Mouse (Mus musculus) MEL (cell line): Measurements from ENCODE around the gene Mmd. TPM values are rescaled to one million over a fixed set of nuclear protein-coding genes. Genes with fewer than 3 reads are reported as not detected.
A peak's percentile ranks its signal among the peaks of the same experiment; 100 is the strongest.

Experiments
- DNase-seq: peaks from one replicate; pipeline ENCODE4 v3.0.0; 2011; ENCODE audit warnings: low read depth, low spot score
- H3K27ac ChIP-seq: 2 replicates; pipeline ENCODE4 v1.5.1; 2012; ENCODE audit warnings: low read depth, mild to moderate bottlenecking, control low read depth, low read length, moderate library complexity; ENCODE audit not compliant: control insufficient read depth
- H3K27me3 ChIP-seq, 2 experiments: fragments of 150-350 bp in 1 of 2; sonication (generic) in 1 of 2; 2 replicates each; pipeline ENCODE4 v1.6.1; 2012; ENCODE audit warnings: low read length in 2 of 2, mild to moderate bottlenecking in 2 of 2, improper control_type of control experiment in 1 of 2, moderate library complexity in 1 of 2; ENCODE audit not compliant: insufficient read depth in 2 of 2, control insufficient read depth in 1 of 2
- H3K36me3 ChIP-seq, 2 experiments: 2 replicates each; pipeline ENCODE4 v1.6.1; 2012 to 2014; ENCODE audit warnings: low read length in 2 of 2, improper control_type of control experiment in 1 of 2, inconsistent platforms in 1 of 2, mild to moderate bottlenecking in 1 of 2; ENCODE audit not compliant: insufficient read depth in 2 of 2, control insufficient read depth in 1 of 2
- H3K4me1 ChIP-seq, 2 experiments: fragments of 150-350 bp in 1 of 2; sonication (generic) in 1 of 2; 2 replicates each; pipeline ENCODE4 v1.6.1; 2012; ENCODE audit warnings: low read length in 2 of 2, improper control_type of control experiment in 1 of 2, mild to moderate bottlenecking in 1 of 2; ENCODE audit not compliant: insufficient read depth in 2 of 2, control insufficient read depth in 1 of 2
- H3K4me3 ChIP-seq, 2 experiments: fragments of 150-350 bp in 1 of 2; sonication (generic) in 1 of 2; 2 replicates each; pipeline ENCODE4 v1.5.1; 2012; ENCODE audit warnings: low read depth in 2 of 2, low read length in 2 of 2, mild to moderate bottlenecking in 2 of 2, moderate library complexity in 2 of 2, control low read depth in 1 of 2, improper control_type of control experiment in 1 of 2; ENCODE audit not compliant: control insufficient read depth in 1 of 2, insufficient read depth in 1 of 2
- H3K79me2 ChIP-seq: 2 replicates; pipeline ENCODE4 v1.6.1; 2012; ENCODE audit warnings: mild to moderate bottlenecking, low read length, moderate library complexity; ENCODE audit not compliant: control insufficient read depth, poor library complexity, insufficient read depth
- H3K9ac ChIP-seq: 2 replicates; pipeline ENCODE4 v1.6.1; 2012; ENCODE audit warnings: low read depth, mild to moderate bottlenecking, control low read depth, low read length, moderate library complexity; ENCODE audit not compliant: control insufficient read depth, poor library complexity, severe bottlenecking
- H3K9me3 ChIP-seq: fragments of 150-350 bp; sonication (generic); replicated peaks from 2 replicates; pipeline ENCODE4 v1.6.1; 2012; ENCODE audit warnings: mild to moderate bottlenecking, low read length, improper control_type of control experiment, moderate library complexity; ENCODE audit not compliant: insufficient read depth
- CHD1 ChIP-seq: IDR thresholded peaks from 2 replicates; pipeline ENCODE4 v1.6.1; 2012; ENCODE audit warnings: low read depth, mild to moderate bottlenecking, inconsistent platforms, low read length, improper control_type of control experiment
- CTCF ChIP-seq, 3 experiments: IDR thresholded peaks in 2 of 3; conservative IDR thresholded peaks in 1 of 3; 2 replicates each; pipeline ENCODE4 v1.5.1; 2011 to 2012; ENCODE audit warnings: low read length in 3 of 3, low read depth in 2 of 3, mild to moderate bottlenecking in 2 of 3, improper control_type of control experiment in 1 of 3, inconsistent platforms in 1 of 3, mixed read lengths in 1 of 3, moderate library complexity in 1 of 3; ENCODE audit not compliant: control insufficient read depth in 1 of 3, insufficient read depth in 1 of 3, poor library complexity in 1 of 3, severe bottlenecking in 1 of 3
- E2F4 ChIP-seq: IDR thresholded peaks from 2 replicates; pipeline ENCODE4 v1.6.1; 2011; ENCODE audit warnings: low read depth, low read length, improper control_type of control experiment, borderline replicate concordance
- EP300 ChIP-seq, 2 experiments: IDR thresholded peaks; 2 replicates each; pipeline ENCODE4 v1.6.1; 2011; ENCODE audit warnings: improper control_type of control experiment in 2 of 2, low read length in 2 of 2, low read depth in 1 of 2, mild to moderate bottlenecking in 1 of 2
- HCFC1 ChIP-seq: IDR thresholded peaks from 2 replicates; pipeline ENCODE4 v1.6.1; 2012; ENCODE audit warnings: low read depth, mild to moderate bottlenecking, inconsistent platforms, low read length, improper control_type of control experiment, moderate library complexity
- JUND ChIP-seq: IDR thresholded peaks from 2 replicates; pipeline ENCODE4 v1.6.1; 2011; ENCODE audit warnings: low read depth, mild to moderate bottlenecking, improper control_type of control experiment, low read length
- KAT2A ChIP-seq: conservative IDR thresholded peaks from 2 replicates; pipeline ENCODE4 v1.6.1; 2012; ENCODE audit warnings: low read depth, low read length, improper control_type of control experiment, inconsistent platforms
- MAX ChIP-seq: IDR thresholded peaks from 2 replicates; pipeline ENCODE4 v1.6.1; 2011; ENCODE audit warnings: low read length, improper control_type of control experiment
- MAZ ChIP-seq: IDR thresholded peaks from 2 replicates; pipeline ENCODE4 v1.6.1; 2012; ENCODE audit warnings: low read depth, mild to moderate bottlenecking, inconsistent platforms, low read length, improper control_type of control experiment
- MEF2A ChIP-seq: IDR thresholded peaks from 2 replicates; pipeline ENCODE4 v1.6.1; 2014; ENCODE audit warnings: low read depth, mild to moderate bottlenecking, inconsistent platforms, low read length, improper control_type of control experiment; ENCODE audit not compliant: poor library complexity, insufficient replicate concordance, severe bottlenecking; ENCODE audit errors: extremely low read depth
- MXI1 ChIP-seq: IDR thresholded peaks from 2 replicates; pipeline ENCODE4 v1.6.1; 2011; ENCODE audit warnings: mild to moderate bottlenecking, low read depth, low read length, improper control_type of control experiment
- MYB ChIP-seq: IDR thresholded peaks from 2 replicates; pipeline ENCODE4 v1.6.1; 2011; ENCODE audit warnings: mild to moderate bottlenecking, low read depth, low read length, improper control_type of control experiment
- MYC ChIP-seq: IDR thresholded peaks from 2 replicates; pipeline ENCODE4 v1.6.1; 2011; ENCODE audit warnings: low read depth, mild to moderate bottlenecking, low read length, improper control_type of control experiment, moderate library complexity
- NELFE ChIP-seq: IDR thresholded peaks from 2 replicates; pipeline ENCODE4 v1.6.1; 2011; ENCODE audit warnings: low read depth, low read length, improper control_type of control experiment
- NRF1 ChIP-seq: IDR thresholded peaks from 2 replicates; pipeline ENCODE4 v1.6.1; 2014; ENCODE audit warnings: low read depth, mild to moderate bottlenecking, inconsistent platforms, low read length, improper control_type of control experiment, moderate library complexity; ENCODE audit not compliant: poor library complexity, insufficient read depth, severe bottlenecking
- POLR2AphosphoS2 ChIP-seq: IDR thresholded peaks from 2 replicates; pipeline ENCODE4 v1.6.1; 2011; ENCODE audit warnings: low read length, improper control_type of control experiment
- POLR2AphosphoS5 ChIP-seq: IDR thresholded peaks from 2 replicates; pipeline ENCODE4 v1.6.1; 2012; ENCODE audit warnings: low read depth, borderline replicate concordance, mild to moderate bottlenecking, inconsistent platforms, low read length, moderate library complexity, mixed read lengths
- SIN3A ChIP-seq: IDR thresholded peaks from 2 replicates; pipeline ENCODE4 v1.6.1; 2012; ENCODE audit warnings: low read length, improper control_type of control experiment, inconsistent platforms
- SMC3 ChIP-seq: IDR thresholded peaks from 2 replicates; pipeline ENCODE4 v1.6.1; 2011; ENCODE audit warnings: low read depth, low read length, improper control_type of control experiment
- TAL1 ChIP-seq: IDR thresholded peaks from 2 replicates; pipeline ENCODE4 v1.6.1; 2012; ENCODE audit warnings: mild to moderate bottlenecking, inconsistent platforms, low read length, moderate library complexity, mixed read lengths
- TBP ChIP-seq: IDR thresholded peaks from 2 replicates; pipeline ENCODE4 v1.8.0; 2011; ENCODE audit warnings: low read depth, low read length, improper control_type of control experiment
- TCF12 ChIP-seq: IDR thresholded peaks from 2 replicates; pipeline ENCODE4 v1.6.1; 2014; ENCODE audit warnings: low read depth, mild to moderate bottlenecking, inconsistent platforms, low read length, improper control_type of control experiment, moderate library complexity
- UBTF ChIP-seq: IDR thresholded peaks from 2 replicates; pipeline ENCODE4 v1.6.1; 2012; ENCODE audit warnings: low read depth, mild to moderate bottlenecking, inconsistent platforms, low read length, improper control_type of control experiment, moderate library complexity, borderline replicate concordance; ENCODE audit not compliant: insufficient read depth
- USF1 ChIP-seq: IDR thresholded peaks from 2 replicates; pipeline ENCODE4 v1.6.1; 2014; ENCODE audit warnings: low read depth, mild to moderate bottlenecking, inconsistent platforms, low read length, improper control_type of control experiment, moderate library complexity
- USF2 ChIP-seq, 2 experiments: IDR thresholded peaks; 2 replicates each; pipeline ENCODE4 v1.6.1; 2011 to 2012; ENCODE audit warnings: improper control_type of control experiment in 2 of 2, low read length in 2 of 2, borderline replicate concordance in 1 of 2, inconsistent platforms in 1 of 2, low read depth in 1 of 2, mild to moderate bottlenecking in 1 of 2; ENCODE audit not compliant: insufficient read depth in 1 of 2
- ZC3H11A ChIP-seq: IDR thresholded peaks from 2 replicates; pipeline ENCODE4 v1.6.1; 2012; ENCODE audit warnings: low read depth, mild to moderate bottlenecking, inconsistent platforms, low read length, improper control_type of control experiment
- ZKSCAN1 ChIP-seq: IDR thresholded peaks from 2 replicates; pipeline ENCODE4 v1.6.1; 2012; ENCODE audit warnings: low read depth, mild to moderate bottlenecking, inconsistent platforms, low read length, improper control_type of control experiment, moderate library complexity
- ZMIZ1 ChIP-seq: IDR thresholded peaks from 2 replicates; pipeline ENCODE4 v1.6.1; 2012; ENCODE audit warnings: low read depth, mild to moderate bottlenecking, inconsistent platforms, low read length, improper control_type of control experiment, moderate library complexity
- ZNF384 ChIP-seq: IDR thresholded peaks from 2 replicates; pipeline ENCODE4 v1.6.1; 2012; ENCODE audit warnings: low read depth, mild to moderate bottlenecking, inconsistent platforms, low read length, improper control_type of control experiment
- polyA plus RNA-seq, 2 experiments: library from polyadenylated mRNA; stranded (reverse) in 1 of 2; unstranded in 1 of 2; fragments of >175 nt in 1 of 2; fragments of >200 nt in 1 of 2; gene quantifications; 2 replicates each; pipeline versions ENCODE4 v1.2.1 to v1.2.4; 2012; ENCODE audit warnings: low replicate concordance in 2 of 2, low read depth in 1 of 2; ENCODE audit not compliant: insufficient read length in 2 of 2, insufficient read depth in 1 of 2, missing spikeins in 1 of 2
- total RNA-seq: library from RNA; depleted of rRNA; stranded (reverse); fragments of 300-350 nt; gene quantifications from 2 replicates; pipeline ENCODE4 v1.2.3, GENCODE M21; 2012

Mmd gene
- total and polyA plus RNA-seq, 3 experiments, result 7.4 to 15.5 TPM; not detected in 1

DNA sequence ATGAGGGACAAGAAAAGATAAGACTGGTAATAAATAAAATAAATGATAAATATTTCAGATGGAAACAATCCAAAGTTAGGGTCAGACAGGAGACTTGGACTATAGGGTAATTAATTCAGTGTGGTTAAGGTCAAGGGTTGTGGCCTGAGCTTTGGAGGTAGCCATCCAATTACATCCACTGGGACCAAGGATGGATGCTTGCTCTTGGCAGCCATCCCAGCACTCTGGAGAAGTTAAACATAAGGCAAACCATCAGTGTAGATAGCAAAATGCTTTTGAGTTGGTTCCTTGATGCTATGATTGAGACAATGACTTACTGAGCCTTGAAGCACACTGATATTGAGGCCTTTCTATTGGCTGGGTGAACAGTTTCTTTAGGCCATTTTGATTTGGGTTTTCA lies 43.5 kb downstream of the Mmd start:
- TF ChIP-seq USF1, result no peak
- no peak for TF ChIP-seq TAL1
- no peak for TF ChIP-seq HCFC1
- TF ChIP-seq ZKSCAN1, result no peak
- TF ChIP-seq TBP, result no peak
- TF ChIP-seq EP300 (IDR thresholded peaks at IDR 0.05; ENCODE audit: low read depth in 1 of 2, low read length in 2 of 2), result no peak
- no peak for TF ChIP-seq MYC
- TF ChIP-seq MXI1, result no peak
- TF ChIP-seq E2F4, result no peak
- TF ChIP-seq MAX, result no peak
- no peak for TF ChIP-seq NRF1
- TF ChIP-seq SIN3A, result no peak
- TF ChIP-seq POLR2AphosphoS5, result no peak
- no peak for TF ChIP-seq POLR2AphosphoS2
- TF ChIP-seq CTCF (IDR thresholded peaks at IDR 0.05 in 2 of 3, conservative IDR thresholded peaks at IDR 0.05 in 1 of 3; ENCODE audit: control insufficient read depth in 1 of 3, insufficient read depth in 1 of 3, low read depth in 2 of 3, low read length in 3 of 3, poor library complexity in 1 of 3, severe bottlenecking in 1 of 3), result no peak
- no peak for TF ChIP-seq UBTF
- no peak for TF ChIP-seq CHD1
- TF ChIP-seq SMC3, result no peak
- TF ChIP-seq, all 39 proteins: peak for 0
- Histone ChIP-seq H3K4me3 (no peak overlapping the region), H3K79me2 (no peaks in the 10 kb centered on the region), H3K9me3 (no peaks in the 10 kb centered on the region), H3K27me3 (no peaks in the 10 kb centered on the region), H3K36me3 (peaks cover 0 to 8% of the 10 kb centered on the region in 2 experiments; a peak in 2 of 4 replicates), H3K9ac (no peak overlapping the region), H3K27ac (no peak overlapping the region), H3K4me1 (peaks cover 2 to 12% of the 10 kb centered on the region in 2 experiments; a peak in 3 of 4 replicates)
- no peak for DNase-seq

DNA sequence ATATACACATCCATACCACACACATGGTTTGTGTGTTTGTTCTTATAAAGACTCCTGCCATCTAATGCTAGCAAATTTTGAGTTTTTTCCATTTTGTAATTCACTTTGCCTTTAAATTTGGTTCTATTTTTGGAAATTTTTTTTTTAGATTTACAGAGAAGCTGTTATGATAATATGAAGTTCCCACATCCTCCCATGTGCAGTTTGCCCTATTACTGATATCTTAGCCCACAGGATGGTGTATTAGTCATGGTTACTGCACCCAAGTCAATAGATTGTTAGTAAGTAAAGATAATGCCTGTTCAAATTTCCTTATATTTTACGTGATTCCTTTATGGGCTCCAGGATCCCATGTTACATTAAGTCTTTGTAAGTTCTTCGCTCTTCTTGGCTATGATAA lies 45.4 kb downstream of the Mmd start:
- no peaks in the 10 kb centered on the region for H3K27me3 ChIP-seq
- H3K9me3 ChIP-seq, result no peaks in the 10 kb centered on the region
- H3K27ac ChIP-seq, result no peak overlapping the region
- peaks cover 0 to 6% of the 10 kb centered on the region in 2 experiments; a peak in 2 of 4 replicates for H3K36me3 ChIP-seq
- DNase-seq, result peak; percentile 67
- no peaks in the 10 kb centered on the region for H3K79me2 ChIP-seq
- no peak overlapping the region for H3K9ac ChIP-seq
- peaks cover 2 to 8% of the 10 kb centered on the region in 2 experiments; a peak in 3 of 4 replicates for H3K4me1 ChIP-seq
- H3K4me3 ChIP-seq, result no peak overlapping the region
- TF ChIP-seq MYB, result peak; percentile 50; the same call in 1 of the 2 replicates
- no peak for TF ChIP-seq NRF1
- TF ChIP-seq MAX, result no peak
- TF ChIP-seq UBTF, result no peak
- no peak for TF ChIP-seq E2F4
- peak; percentile 87 for TF ChIP-seq TCF12
- no peak for TF ChIP-seq JUND
- TF ChIP-seq ZC3H11A, result no peak
- no peak for TF ChIP-seq MAZ
- TF ChIP-seq SMC3, result no peak
- TF ChIP-seq MYC, result peak; percentile 61; the same call in 1 of the 2 replicates
- no peak for TF ChIP-seq NELFE
- no peak for TF ChIP-seq USF2 (IDR thresholded peaks at IDR 0.05; ENCODE audit: borderline replicate concordance in 1 of 2, insufficient read depth in 1 of 2, low read depth in 1 of 2, low read length in 2 of 2)
- peak; percentile 89 to 90 for TF ChIP-seq EP300 (IDR thresholded peaks at IDR 0.05; ENCODE audit: low read depth in 1 of 2, low read length in 2 of 2)
- TF ChIP-seq ZMIZ1, result no peak
- TF ChIP-seq KAT2A, result no peak
- no peak for TF ChIP-seq TBP
- no peak for TF ChIP-seq CTCF (IDR thresholded peaks at IDR 0.05 in 2 of 3, conservative IDR thresholded peaks at IDR 0.05 in 1 of 3; ENCODE audit: control insufficient read depth in 1 of 3, insufficient read depth in 1 of 3, low read depth in 2 of 3, low read length in 3 of 3, poor library complexity in 1 of 3, severe bottlenecking in 1 of 3)
- TF ChIP-seq ZNF384, result peak; percentile 88
- TF ChIP-seq MEF2A, result peak; percentile 98
- peak; percentile 29; the same call in 1 of the 2 replicates for TF ChIP-seq TAL1
